Mouse (Mus musculus) intestine, embryonic 14.5 days (tissue): ENCODE results near the gene Srpr. TPM values are rescaled to one million over a fixed set of nuclear protein-coding genes. Genes with fewer than 3 reads are reported as not detected.

Experiments used
- ATAC-seq: fragments of 200-750 bp; cut with Nextera tagmentation; replicated peaks from 2 replicates; pipeline ENCODE4 v1.8.0; 2017; ENCODE audit warnings: low read depth, moderate number of reproducible peaks, moderate TSS enrichment, moderate library complexity; ENCODE audit not compliant: low FRiP score, low TSS enrichment
- DNase-seq: peaks from one replicate; pipeline ENCODE4 v3.0.0-alpha.2; 2018; ENCODE audit warnings: low spot score
- H3K27ac ChIP-seq: fragments of 300-500 bp; sonication (generic); 2 replicates; pipeline ENCODE4 v1.5.1; 2014; ENCODE audit warnings: low read depth, mild to moderate bottlenecking, control low read depth
- H3K27me3 ChIP-seq: fragments of 300-500 bp; sonication (generic); replicated peaks from 2 replicates; pipeline ENCODE4 v1.6.1; 2014; ENCODE audit warnings: low read length, control low read depth; ENCODE audit not compliant: control insufficient read depth, insufficient read depth
- H3K36me3 ChIP-seq: fragments of 300-500 bp; sonication (generic); 2 replicates; pipeline ENCODE4 v1.6.1; 2014; ENCODE audit warnings: low read length, control low read depth; ENCODE audit not compliant: control insufficient read depth, insufficient read depth
- H3K4me1 ChIP-seq: fragments of 300-500 bp; sonication (generic); replicated peaks from 2 replicates; pipeline ENCODE4 v1.6.1; 2014; ENCODE audit warnings: low read length, control low read depth, mixed read lengths; ENCODE audit not compliant: control insufficient read depth, insufficient read depth
- H3K4me2 ChIP-seq: fragments of 300-500 bp; sonication (generic); 2 replicates; pipeline ENCODE4 v1.6.1; 2014; ENCODE audit warnings: low read length
- H3K4me3 ChIP-seq: fragments of 300-500 bp; sonication (generic); 2 replicates; pipeline ENCODE4 v1.5.1; 2014; ENCODE audit warnings: low read depth, low read length, control low read depth, mixed read lengths
- H3K9ac ChIP-seq: fragments of 300-500 bp; sonication (generic); 2 replicates; pipeline ENCODE4 v1.6.1; 2014; ENCODE audit warnings: mild to moderate bottlenecking, low read length
- H3K9me3 ChIP-seq: fragments of 300-500 bp; sonication (generic); 2 replicates; pipeline ENCODE4 v1.6.1; 2016; ENCODE audit warnings: low read length, control low read depth; ENCODE audit not compliant: control insufficient read depth
- WGBS: fragments of 180-500 bp; shearing (Covaris S2); extraction: QIAGEN DNeasy Blood & Tissue Kit; methylation state at CpG from one replicate; pipeline ENCODE4 v1.1.7; 2014; 5-methylcytosine and 5-hydroxymethylcytosine counted together
- polyA plus RNA-seq: library from polyadenylated mRNA; unstranded; fragments of >200 nt; fragmentation: Nextera tagmentation; extraction: Ambion mirVana; gene quantifications from 2 replicates; pipeline ENCODE4 v1.2.1, GENCODE M21; 2014

Gene Srpr
- polyA plus RNA-seq, 1 experiment from 2014 or later = 132 TPM

GRCm38 (mm10) chr9:35182832-35183231, 17.1 kb upstream of the Srpr start:
- Histone ChIP-seq H3K9ac (no peak overlapping the region), H3K4me2 (no peak overlapping the region), H3K27ac (no peak overlapping the region), H3K27me3 (no peaks in the 10 kb centered on the region), H3K4me1 (no peaks in the 10 kb centered on the region), H3K36me3 (peaks cover 13% of the 10 kb centered on the region; the same call in 1 of the 2 replicates), H3K4me3 (no peak overlapping the region), H3K9me3 (no peaks in the 10 kb centered on the region)
- 83% methylated on average over 2 of the region's 2 CpGs for WGBS
- no peak for ATAC-seq
- DNase-seq = no peak

DNA sequence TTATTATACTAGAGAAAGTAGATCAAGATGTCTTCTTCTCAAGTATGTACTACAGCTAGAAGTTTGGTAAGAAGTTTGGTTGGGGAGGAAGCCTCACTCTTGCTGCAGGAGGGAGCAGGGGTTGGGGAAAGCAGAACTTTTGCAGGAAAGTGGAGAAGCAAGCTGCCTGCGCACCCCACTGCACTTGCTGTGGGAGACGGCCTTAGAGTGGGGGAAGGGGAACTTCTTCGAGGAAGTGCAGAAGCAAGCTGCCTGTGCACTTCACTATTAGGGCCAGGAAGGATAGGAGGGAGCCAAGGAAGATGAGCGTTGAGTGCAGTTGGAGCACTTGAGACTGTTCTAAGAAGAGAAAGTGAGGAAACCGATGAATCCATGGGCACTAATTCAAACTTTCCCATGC, 16.6 kb upstream of the Srpr start:
- Histone ChIP-seq H3K4me1 (no peaks in the 10 kb centered on the region), H3K9ac (no peak overlapping the region), H3K9me3 (no peaks in the 10 kb centered on the region), H3K27ac (no peak overlapping the region), H3K4me2 (no peak overlapping the region), H3K27me3 (no peaks in the 10 kb centered on the region), H3K4me3 (no peak overlapping the region), H3K36me3 (peaks cover 18% of the 10 kb centered on the region)
- 70% methylated on average over 5 of the region's 5 CpGs for WGBS
- ATAC-seq (no peak), DNase-seq (no peak)

DNA sequence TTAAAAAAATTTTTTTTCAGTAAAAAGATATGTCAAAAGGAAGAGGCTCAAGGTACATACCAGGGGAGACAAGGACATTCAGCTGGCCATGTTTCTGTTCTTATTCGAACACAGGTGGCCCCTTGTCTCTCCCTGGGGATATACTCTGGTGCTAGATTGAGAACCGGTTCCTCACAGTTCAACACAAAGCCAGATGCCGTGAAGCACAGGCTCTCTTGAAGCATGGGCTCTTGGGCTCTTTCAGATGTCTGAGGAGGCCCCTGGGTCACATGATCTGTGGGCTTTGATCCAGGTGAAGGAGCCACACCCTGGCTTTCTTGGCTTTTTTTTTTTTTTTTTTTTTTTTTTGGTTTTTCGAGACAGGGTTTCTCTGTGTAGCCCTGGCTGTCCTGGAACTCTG, 13.5 kb upstream of the Srpr start:
- no peak for DNase-seq
- Histone ChIP-seq H3K4me1 (no peaks in the 10 kb centered on the region), H3K27ac (no peak overlapping the region), H3K4me3 (no peak overlapping the region), H3K9me3 (no peaks in the 10 kb centered on the region), H3K27me3 (no peaks in the 10 kb centered on the region), H3K4me2 (no peak overlapping the region), H3K9ac (no peak overlapping the region), H3K36me3 (peaks cover 46% of the 10 kb centered on the region)
- WGBS = 83% methylated on average over 3 of the region's 4 CpGs
- no peak for ATAC-seq

DNA sequence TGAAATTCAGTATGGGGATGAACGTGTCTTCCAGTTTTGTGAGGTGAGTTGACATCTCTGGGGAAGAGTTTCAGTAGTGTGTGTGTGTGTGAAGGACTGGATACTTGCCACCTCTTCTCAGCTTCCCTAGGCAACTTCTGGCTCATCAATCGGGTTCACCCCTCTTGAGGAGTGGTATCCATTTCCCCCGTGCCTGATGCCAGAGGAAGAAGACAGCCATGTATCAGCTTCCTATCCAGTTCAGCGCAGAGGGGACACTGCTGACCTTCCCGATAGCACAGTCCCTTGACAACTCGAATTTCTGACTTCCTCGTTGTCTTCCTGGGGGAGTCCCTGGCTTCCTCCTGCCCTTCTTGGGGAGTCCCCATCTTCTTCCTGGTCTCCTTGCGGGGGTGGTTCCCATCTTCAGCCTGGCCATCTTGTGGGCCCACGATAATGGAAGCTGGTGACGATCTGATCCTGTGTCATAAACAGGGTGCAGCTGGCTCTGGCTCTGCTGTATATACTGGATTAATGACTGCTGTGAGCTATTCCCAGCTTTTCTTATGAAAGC, 12.5 kb upstream of the Srpr start:
- 90% methylated on average over 10 of the region's 10 CpGs for WGBS
- no peak overlapping the region for H3K4me2 ChIP-seq
- H3K9me3 ChIP-seq = no peaks in the 10 kb centered on the region
- H3K4me1 ChIP-seq = no peaks in the 10 kb centered on the region
- H3K4me3 ChIP-seq = no peak overlapping the region
- no peaks in the 10 kb centered on the region for H3K27me3 ChIP-seq
- H3K36me3 ChIP-seq = peaks cover 46% of the 10 kb centered on the region
- no peak overlapping the region for H3K27ac ChIP-seq
- DNase-seq = no peak
- no peak for ATAC-seq
- H3K9ac ChIP-seq = no peak overlapping the region

GRCm38 (mm10) chr9:35188700-35189099, 11.3 kb upstream of the Srpr start:
- Histone ChIP-seq H3K27ac (no peak overlapping the region), H3K9me3 (no peaks in the 10 kb centered on the region), H3K9ac (no peak overlapping the region), H3K36me3 (peaks cover 46% of the 10 kb centered on the region), H3K4me2 (no peak overlapping the region), H3K4me1 (no peaks in the 10 kb centered on the region), H3K4me3 (no peak overlapping the region), H3K27me3 (no peaks in the 10 kb centered on the region)
- WGBS = 83% methylated on average over 22 of the region's 22 CpGs
- DNase-seq (no peak), ATAC-seq (no peak)

DNA sequence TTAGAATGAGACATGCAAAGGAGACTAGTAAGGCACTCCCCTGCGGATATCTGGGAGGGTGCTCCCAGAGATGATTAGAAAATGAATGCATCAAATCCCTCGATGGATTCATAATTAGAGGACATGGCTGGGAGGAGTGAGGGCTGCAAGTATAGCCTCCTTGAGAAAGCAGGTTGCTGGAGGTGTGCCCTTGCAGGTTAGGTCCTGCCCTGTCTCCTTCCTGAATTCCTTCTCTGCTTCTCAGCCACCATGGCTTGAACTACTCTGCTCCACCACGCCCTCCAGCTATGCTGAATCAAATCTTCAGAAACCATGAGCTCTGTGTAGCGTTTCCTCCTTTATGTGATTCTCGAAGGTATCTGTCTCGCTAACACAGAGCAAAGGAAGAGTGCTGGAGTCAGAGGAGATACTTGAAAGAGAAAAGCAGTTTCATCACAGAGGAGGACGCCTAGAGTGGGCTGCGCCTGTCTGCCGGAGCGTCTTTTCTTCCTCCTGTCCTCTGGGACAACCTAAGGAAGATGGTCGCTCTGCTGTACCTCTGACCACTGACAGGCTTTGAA, 6.9 kb upstream of the Srpr start:
- H3K9ac ChIP-seq = no peak overlapping the region
- no peak overlapping the region for H3K27ac ChIP-seq
- WGBS = 80% methylated on average over 11 of the region's 11 CpGs
- no peak for ATAC-seq
- no peak overlapping the region for H3K4me2 ChIP-seq
- H3K36me3 ChIP-seq = peaks cover 31% of the 10 kb centered on the region
- no peaks in the 10 kb centered on the region for H3K4me1 ChIP-seq
- no peaks in the 10 kb centered on the region for H3K9me3 ChIP-seq
- no peaks in the 10 kb centered on the region for H3K27me3 ChIP-seq
- H3K4me3 ChIP-seq = no peak overlapping the region
- no peak for DNase-seq

- no peaks in the 10 kb centered on the region for H3K9me3 ChIP-seq
- no peaks in the 10 kb centered on the region for H3K27me3 ChIP-seq
- H3K27ac ChIP-seq = no peak overlapping the region
- no peak overlapping the region for H3K9ac ChIP-seq
- no peak overlapping the region for H3K4me3 ChIP-seq
- ATAC-seq (no peak), DNase-seq (no peak)
- no peak overlapping the region for H3K4me2 ChIP-seq
- peaks cover 21% of the 10 kb centered on the region for H3K36me3 ChIP-seq
- no peaks in the 10 kb centered on the region for H3K4me1 ChIP-seq
- 97% methylated on average over 3 of the region's 3 CpGs for WGBS
Observed at GRCm38 (mm10) chr9:35194048-35194447, 5.9 kb upstream of the Srpr start.

DNA sequence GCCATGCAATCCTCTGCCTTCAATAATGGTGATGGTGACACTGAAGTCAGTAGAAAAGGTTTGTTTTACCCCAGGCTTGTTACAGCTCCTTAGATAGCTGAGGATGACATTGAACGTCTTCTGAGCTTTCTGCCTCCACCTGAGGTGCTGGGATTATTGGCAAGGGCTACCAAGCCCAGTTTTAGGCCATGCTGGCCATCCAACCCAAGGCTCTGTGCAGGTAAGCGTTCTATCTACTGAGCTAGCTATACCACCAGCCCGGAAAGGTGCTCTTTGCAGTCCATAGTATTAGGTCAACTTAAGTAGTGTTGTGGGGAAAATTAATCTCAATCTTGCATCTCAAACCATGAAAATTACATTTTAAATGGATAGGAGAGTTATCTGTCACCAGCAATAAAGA, 2.4 kb upstream of the Srpr start:
- Histone ChIP-seq H3K4me2 (no peak overlapping the region), H3K27ac (no peak overlapping the region), H3K9ac (no peak overlapping the region), H3K27me3 (no peaks in the 10 kb centered on the region), H3K4me3 (no peak overlapping the region), H3K4me1 (peaks cover 8% of the 10 kb centered on the region), H3K9me3 (no peaks in the 10 kb centered on the region), H3K36me3 (no peaks in the 10 kb centered on the region)
- ATAC-seq = no peak
- 93% methylated on average over 3 of the region's 3 CpGs for WGBS
- no peak for DNase-seq

- H3K27me3 ChIP-seq = no peaks in the 10 kb centered on the region
- no peak overlapping the region for H3K9ac ChIP-seq
- no peak overlapping the region for H3K27ac ChIP-seq
- peaks cover 8% of the 10 kb centered on the region for H3K4me1 ChIP-seq
- 81% methylated on average over 10 of the region's 10 CpGs for WGBS
- no peaks in the 10 kb centered on the region for H3K9me3 ChIP-seq
- no peaks in the 10 kb centered on the region for H3K36me3 ChIP-seq
- no peak overlapping the region for H3K4me2 ChIP-seq
- no peak overlapping the region for H3K4me3 ChIP-seq
- DNase-seq = no peak
- no peak for ATAC-seq
Observed at GRCm38 (mm10) chr9:35198351-35198750, 1.6 kb upstream of the Srpr start.
